Mouse (Mus musculus): Measurements from ENCODE around the gene Ush2a. TPM values are rescaled to one million over a fixed set of nuclear protein-coding genes. Genes with fewer than 3 reads are reported as not detected.

Gene Ush2a
- polyA plus RNA-seq, 1 experiment = 4.2 TPM

DNA sequence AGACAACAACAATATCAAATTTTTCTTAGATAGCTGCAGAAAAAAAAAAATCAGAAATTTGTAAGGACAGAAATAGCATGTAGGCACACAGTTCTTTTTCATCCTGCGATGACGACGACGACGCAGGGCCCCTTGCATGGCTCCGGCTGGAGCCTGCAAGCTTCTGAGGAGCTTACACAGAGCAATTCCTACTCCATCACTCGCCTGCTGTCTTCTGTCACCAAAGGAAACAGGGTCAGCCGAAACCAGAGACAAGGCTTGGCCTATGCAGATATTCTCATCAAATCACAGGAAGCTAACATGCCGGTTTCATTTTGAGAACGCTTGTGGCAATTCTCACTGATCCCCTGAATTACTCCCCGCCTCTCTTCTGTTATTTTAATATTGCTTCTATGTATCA lies 604.7 kb downstream of the Ush2a start:
- Histone ChIP-seq H3K4me3 (ENCODE audit: control insufficient read depth, low read depth, low read length) (no peak overlapping the region), H3K4me1 (ENCODE audit: control insufficient read depth, insufficient read depth, low read length) (no peaks in the 10 kb centered on the region), H3K27ac (ENCODE audit: control insufficient read depth, insufficient read depth, low read depth, low read length) (no peak overlapping the region), H3K27me3 (ENCODE audit: control insufficient read depth, insufficient read depth, low read length) (no peaks in the 10 kb centered on the region), H3K36me3 (ENCODE audit: control insufficient read depth, insufficient read depth, low read length) (no peaks in the 10 kb centered on the region)
- TF ChIP-seq POLR2A (IDR thresholded peaks at IDR 0.05; ENCODE audit: control insufficient read depth, low read depth, low read length) = no peak
- no peak for TF ChIP-seq CTCF (IDR thresholded peaks at IDR 0.05; ENCODE audit: control insufficient read depth, insufficient read depth, insufficient replicate concordance, low read depth, low read length)

DNA sequence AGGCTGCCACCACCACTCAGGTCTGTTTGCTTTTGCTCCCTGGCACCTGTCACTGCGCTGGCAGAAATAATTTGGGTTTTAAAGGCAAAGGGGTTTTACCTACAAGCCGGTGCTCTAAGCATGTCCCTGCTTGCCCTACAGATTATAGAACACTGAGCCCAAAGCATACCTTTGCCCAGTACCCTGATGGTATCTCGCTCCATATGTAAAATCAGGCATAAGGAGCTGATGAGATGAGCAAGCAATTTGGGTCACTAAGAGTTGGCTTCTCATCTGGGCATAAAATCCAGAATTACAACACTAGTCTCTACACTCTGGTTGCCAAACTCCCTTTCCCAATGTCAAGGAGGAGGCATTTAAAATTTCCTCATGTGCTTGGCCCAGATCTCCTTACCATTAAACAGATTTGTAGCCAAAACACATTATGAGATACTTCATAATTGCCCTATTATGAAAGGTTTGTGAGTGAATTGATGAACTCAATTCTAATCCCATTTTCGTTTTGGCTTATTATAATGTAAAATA lies 616.8 kb downstream of the Ush2a start:
- H3K27me3 ChIP-seq (ENCODE audit: control insufficient read depth, insufficient read depth, low read length) = no peaks in the 10 kb centered on the region
- no peak for TF ChIP-seq CTCF (IDR thresholded peaks at IDR 0.05; ENCODE audit: control insufficient read depth, insufficient read depth, insufficient replicate concordance, low read depth, low read length)
- no peak for TF ChIP-seq POLR2A (IDR thresholded peaks at IDR 0.05; ENCODE audit: control insufficient read depth, low read depth, low read length)
- H3K4me1 ChIP-seq (ENCODE audit: control insufficient read depth, insufficient read depth, low read length) = no peaks in the 10 kb centered on the region
- H3K4me3 ChIP-seq (ENCODE audit: control insufficient read depth, low read depth, low read length) = no peak overlapping the region
- no peaks in the 10 kb centered on the region for H3K36me3 ChIP-seq (ENCODE audit: control insufficient read depth, insufficient read depth, low read length)
- no peak overlapping the region for H3K27ac ChIP-seq (ENCODE audit: control insufficient read depth, insufficient read depth, low read depth, low read length)

- H3K4me1 ChIP-seq (ENCODE audit: control insufficient read depth, insufficient read depth, low read length) = peaks cover 3% of the 10 kb centered on the region
- H3K27ac ChIP-seq (ENCODE audit: control insufficient read depth, insufficient read depth, low read depth, low read length) = no peak overlapping the region
- H3K27me3 ChIP-seq (ENCODE audit: control insufficient read depth, insufficient read depth, low read length) = no peaks in the 10 kb centered on the region
- no peak for TF ChIP-seq CTCF (IDR thresholded peaks at IDR 0.05; ENCODE audit: control insufficient read depth, insufficient read depth, insufficient replicate concordance, low read depth, low read length)
- no peak for TF ChIP-seq POLR2A (IDR thresholded peaks at IDR 0.05; ENCODE audit: control insufficient read depth, low read depth, low read length)
- H3K36me3 ChIP-seq (ENCODE audit: control insufficient read depth, insufficient read depth, low read length) = no peaks in the 10 kb centered on the region
- H3K4me3 ChIP-seq (ENCODE audit: control insufficient read depth, low read depth, low read length) = no peak overlapping the region
These were observed 635.2 kb downstream of the Ush2a start for GRCm38 (mm10) chr1:188896906-188897551.

DNA sequence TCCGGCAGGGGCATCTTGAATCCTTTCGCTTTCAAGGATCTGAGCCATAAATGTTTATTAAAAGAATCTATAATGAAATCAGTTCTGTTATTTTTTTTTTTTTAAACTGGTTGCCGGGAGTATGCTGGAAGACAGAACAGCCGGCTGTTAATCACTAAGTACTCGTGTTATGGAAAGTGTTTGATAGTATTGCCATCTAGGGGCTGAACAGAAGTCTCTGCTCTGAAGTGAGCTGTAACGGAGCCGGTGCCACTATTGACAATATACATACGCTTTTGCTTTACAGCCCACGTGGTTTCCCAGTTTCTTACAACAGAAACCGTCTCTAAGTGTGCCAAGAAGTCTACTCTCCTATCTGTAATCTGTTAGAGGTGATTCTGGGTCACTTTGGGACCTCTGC lies 642.3 kb downstream of the Ush2a start:
- TF ChIP-seq POLR2A (IDR thresholded peaks at IDR 0.05; ENCODE audit: control insufficient read depth, low read depth, low read length) (no peak), CTCF (IDR thresholded peaks at IDR 0.05; ENCODE audit: control insufficient read depth, insufficient read depth, insufficient replicate concordance, low read depth, low read length) (no peak)
- H3K27ac ChIP-seq (ENCODE audit: control insufficient read depth, insufficient read depth, low read depth, low read length) = no peak overlapping the region
- H3K36me3 ChIP-seq (ENCODE audit: control insufficient read depth, insufficient read depth, low read length) = no peaks in the 10 kb centered on the region
- H3K4me1 ChIP-seq (ENCODE audit: control insufficient read depth, insufficient read depth, low read length) = no peaks in the 10 kb centered on the region
- H3K4me3 ChIP-seq (ENCODE audit: control insufficient read depth, low read depth, low read length) = no peak overlapping the region
- H3K27me3 ChIP-seq (ENCODE audit: control insufficient read depth, insufficient read depth, low read length) = no peaks in the 10 kb centered on the region

DNA sequence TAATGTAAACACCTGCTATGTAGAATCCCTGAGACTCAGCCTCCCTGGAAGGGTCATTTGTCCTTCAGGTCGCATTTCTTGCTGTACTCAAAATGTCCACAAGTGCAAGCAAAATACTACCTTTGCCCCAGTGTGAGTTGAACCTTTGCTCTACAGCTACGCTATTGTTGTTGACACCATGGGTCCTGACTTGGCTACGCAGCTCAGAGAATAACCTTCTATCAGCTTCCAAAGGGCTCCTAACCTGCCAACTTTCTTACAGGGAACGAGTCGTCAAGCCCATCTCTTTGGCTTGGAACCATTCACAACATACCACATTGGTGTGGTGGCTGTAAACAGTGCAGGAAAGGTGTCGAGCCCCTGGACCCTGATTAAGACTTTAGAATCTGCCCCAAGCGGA lies 644.4 kb downstream of the Ush2a start:
- H3K36me3 ChIP-seq (ENCODE audit: control insufficient read depth, insufficient read depth, low read length) = no peaks in the 10 kb centered on the region
- TF ChIP-seq POLR2A (IDR thresholded peaks at IDR 0.05; ENCODE audit: control insufficient read depth, low read depth, low read length) = no peak
- H3K27me3 ChIP-seq (ENCODE audit: control insufficient read depth, insufficient read depth, low read length) = no peaks in the 10 kb centered on the region
- no peak overlapping the region for H3K27ac ChIP-seq (ENCODE audit: control insufficient read depth, insufficient read depth, low read depth, low read length)
- no peak overlapping the region for H3K4me3 ChIP-seq (ENCODE audit: control insufficient read depth, low read depth, low read length)
- peaks cover 7% of the 10 kb centered on the region; the same call in 1 of the 2 replicates for H3K4me1 ChIP-seq (ENCODE audit: control insufficient read depth, insufficient read depth, low read length)

GRCm38 (mm10) chr1:188910656-188911055 lies 648.8 kb downstream of the Ush2a start:
- Histone ChIP-seq H3K27ac (ENCODE audit: control insufficient read depth, insufficient read depth, low read depth, low read length) (no peak overlapping the region), H3K27me3 (ENCODE audit: control insufficient read depth, insufficient read depth, low read length) (no peaks in the 10 kb centered on the region), H3K4me1 (ENCODE audit: control insufficient read depth, insufficient read depth, low read length) (peaks cover 7% of the 10 kb centered on the region; the same call in 1 of the 2 replicates), H3K4me3 (ENCODE audit: control insufficient read depth, low read depth, low read length) (no peak overlapping the region), H3K36me3 (ENCODE audit: control insufficient read depth, insufficient read depth, low read length) (no peaks in the 10 kb centered on the region)
- TF ChIP-seq POLR2A (IDR thresholded peaks at IDR 0.05; ENCODE audit: control insufficient read depth, low read depth, low read length) = no peak
- TF ChIP-seq CTCF (IDR thresholded peaks at IDR 0.05; ENCODE audit: control insufficient read depth, insufficient read depth, insufficient replicate concordance, low read depth, low read length) = no peak

DNA sequence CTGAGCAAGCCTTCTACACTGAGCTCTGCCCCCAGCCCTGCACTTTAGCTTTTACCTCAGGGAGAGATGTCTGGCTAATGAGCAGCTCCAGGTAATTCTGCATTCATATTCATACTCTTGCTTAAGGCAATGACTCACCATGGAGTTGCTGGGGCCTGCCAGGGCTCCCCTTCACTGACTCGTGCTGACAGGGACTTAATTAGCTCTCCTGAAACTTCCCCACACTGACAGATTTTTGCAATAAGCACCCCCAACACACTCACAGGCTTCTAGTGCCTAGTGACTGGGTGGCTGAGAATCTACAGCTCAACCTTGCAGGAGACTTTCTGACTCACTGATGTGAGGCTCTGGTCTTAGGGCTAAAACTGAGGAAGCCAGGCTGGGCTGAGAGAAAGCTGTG lies 658.1 kb downstream of the Ush2a start:
- no peak for TF ChIP-seq CTCF (IDR thresholded peaks at IDR 0.05; ENCODE audit: control insufficient read depth, insufficient read depth, insufficient replicate concordance, low read depth, low read length)
- no peak for TF ChIP-seq POLR2A (IDR thresholded peaks at IDR 0.05; ENCODE audit: control insufficient read depth, low read depth, low read length)

More for the DNA sequence above, 658.1 kb downstream of the Ush2a start:
- H3K4me3 ChIP-seq (ENCODE audit: control insufficient read depth, low read depth, low read length) = no peak overlapping the region
- no peak overlapping the region for H3K27ac ChIP-seq (ENCODE audit: control insufficient read depth, insufficient read depth, low read depth, low read length)
- H3K36me3 ChIP-seq (ENCODE audit: control insufficient read depth, insufficient read depth, low read length) = no peaks in the 10 kb centered on the region
- H3K4me1 ChIP-seq (ENCODE audit: control insufficient read depth, insufficient read depth, low read length) = no peaks in the 10 kb centered on the region
- H3K27me3 ChIP-seq (ENCODE audit: control insufficient read depth, insufficient read depth, low read length) = no peaks in the 10 kb centered on the region
